Mouse (Mus musculus) left cerebral cortex, postnatal 10 days (tissue): ENCODE measurements at regions not wholly inside any gene's neighbourhood (a gene's known extent, or its start where the extent isn't known, plus 50 kb on each side); places are given as distances from the start of the nearest gene placed in this dataset.

Source experiments
- DNase-seq, 2 experiments: peaks; one replicate each; pipeline ENCODE4 v3.0.0; 2021 to 2022; ENCODE audit warnings: low spot score in 2 of 2, mixed read lengths in 1 of 2; ENCODE audit errors: extremely low spot score in 1 of 2
- intact Hi-C: fragments of 180-260 bp; cut with DNase I; formaldehyde crosslinking; loops from one replicate; pipeline ENCODE4 v1.15.1; 2025

- no peak for DNase-seq
- intact Hi-C loops = no loop called here
These were observed 135.8 kb upstream of the Rarb start for GRCm38 (mm10) chr14:16954511-16955443.

GRCm38 (mm10) chr14:16948736-16949135, 129.8 kb upstream of the Rarb start:
- DNase-seq = no peak
- intact Hi-C loops = no loop called here

- intact Hi-C loops = no loop called here
- DNase-seq = no peak
These were observed 125.5 kb upstream of the Rarb start for GRCm38 (mm10) chr14:16944441-16944840.

- intact Hi-C loops = no loop called here
- DNase-seq = no peak
These were observed 124.6 kb upstream of the Rarb start for GRCm38 (mm10) chr14:16943531-16943930.

- intact Hi-C loops = no loop called here
- no peak for DNase-seq
These were observed 108.2 kb upstream of the Rarb start for GRCm38 (mm10) chr14:16927136-16927535.

GRCm38 (mm10) chr14:16901534-16902147, 82.7 kb upstream of the Rarb start:
- intact Hi-C loops = no loop called here

GRCm38 (mm10) chr14:16897747-16898544, 79.0 kb upstream of the Rarb start:
- intact Hi-C loops = no loop called here
- no peak for DNase-seq

More at GRCm38 (mm10) chr14:16901534-16902147, 82.7 kb upstream of the Rarb start:
- DNase-seq = no peak

GRCm38 (mm10) chr14:16896974-16897373, 78.0 kb upstream of the Rarb start:
- intact Hi-C loops = no loop called here

GRCm38 (mm10) chr14:16881249-16881648, 62.3 kb upstream of the Rarb start:
- intact Hi-C loops = no loop called here
- no peak for DNase-seq

More at GRCm38 (mm10) chr14:16896974-16897373, 78.0 kb upstream of the Rarb start:
- DNase-seq = no peak

GRCm38 (mm10) chr14:16869221-16869620, 50.3 kb upstream of the Rarb start:
- no peak for DNase-seq
- intact Hi-C loops = no loop called here
